Mouse (Mus musculus) megakaryocyte-erythroid progenitor cell, adult 5 weeks (primary cell): Measurements from ENCODE around the gene Cadm2. TPM values are rescaled to one million over a fixed set of nuclear protein-coding genes. Genes with fewer than 3 reads are reported as not detected.

Source experiments
- polyA plus RNA-seq: library from polyadenylated mRNA; stranded (reverse); fragments of >175 nt; gene quantifications from 2 replicates; pipeline ENCODE4 v1.2.3, GENCODE M21; 2012

Cadm2 gene
- polyA plus RNA-seq = not detected in 2 replicates

DNA sequence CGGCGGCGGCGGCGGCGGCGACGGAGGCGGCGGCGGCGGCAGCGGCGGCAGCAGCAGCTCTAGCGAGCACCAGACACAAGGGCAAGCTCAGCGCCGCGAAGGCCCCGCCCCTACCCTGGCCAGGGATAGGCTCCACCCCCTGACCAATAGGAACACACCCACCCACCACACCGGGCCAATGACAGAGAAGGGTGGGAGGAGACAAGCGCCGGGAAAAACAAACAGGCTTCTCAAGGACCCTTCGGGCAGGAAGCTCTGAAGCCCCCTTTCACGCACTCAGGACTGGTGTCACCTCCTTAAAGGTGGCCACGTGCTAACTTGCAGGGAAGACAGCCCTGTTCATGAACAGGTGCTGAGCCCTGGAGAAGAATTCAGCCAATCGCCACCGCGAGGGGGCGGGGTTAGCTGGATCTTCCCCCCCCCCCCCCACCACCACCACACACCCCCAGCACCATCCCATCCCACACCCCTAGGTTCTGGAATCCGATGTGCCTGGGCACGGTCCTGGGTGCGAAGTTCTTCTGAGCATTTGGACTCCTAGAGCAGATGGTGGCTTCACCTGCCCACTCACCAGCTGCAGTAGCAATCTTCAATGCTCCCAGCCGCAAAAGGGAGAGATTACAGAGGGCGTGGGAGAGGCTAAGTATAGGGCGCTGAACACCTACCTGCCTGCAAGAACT lies at the start of gene Cadm2:
Gene Cadm2, minus strand, starts transcription at position 83 of the 680 bp plus-strand sequence.

